Mouse (Mus musculus) granulocyte monocyte progenitor cell, adult 5-6 weeks (primary cell): Measurements from ENCODE around the gene Traf6. TPM values are rescaled to one million over a fixed set of nuclear protein-coding genes. Genes with fewer than 3 reads are reported as not detected.

Experiments
- ATAC-seq: replicated peaks from 2 replicates; pipeline ENCODE4 v1.8.0; 2016; ENCODE audit warnings: mild to moderate bottlenecking, moderate TSS enrichment, inconsistent platforms; ENCODE audit not compliant: poor library complexity, severe bottlenecking
- total RNA-seq, 2 experiments: library from RNA; stranded (forward) in 1 of 2; stranded (reverse) in 1 of 2; fragments of 200-712, 200-1000 nt in 1 of 2; fragments of >200 nt in 1 of 2; fragmentation: Nextera tagmentation in 1 of 2; gene quantifications; 2 replicates each; pipeline ENCODE4 v1.2.3; 2014 to 2017

The Traf6 gene
- total RNA-seq, 2 experiments from 2014 or later = 15.3 to 21.9 TPM

DNA sequence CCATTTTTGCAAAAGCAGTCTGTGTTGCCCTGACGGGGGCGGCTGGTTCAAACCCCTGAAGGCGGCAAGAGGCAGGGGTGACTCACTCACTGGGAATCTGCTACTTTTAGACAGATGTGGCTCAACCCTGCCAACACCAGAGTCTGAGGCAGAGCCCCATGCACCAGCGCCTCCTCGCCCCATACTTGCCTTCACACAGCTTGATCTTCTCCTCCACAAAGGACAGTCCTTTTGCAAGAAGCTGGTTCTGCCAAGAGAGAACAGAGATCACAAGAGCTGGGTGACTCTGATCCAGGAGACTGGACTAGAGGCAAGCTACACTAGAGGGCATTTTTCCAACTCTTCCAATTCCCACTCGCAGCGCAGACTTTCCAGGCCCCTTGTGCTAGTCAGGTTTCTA, 68.3 kb downstream of the Traf6 start:
- ATAC-seq = no peak

Other genes starting within 250 kb of the Traf6 start
- gene Rag2, start 53.7 kb upstream of the Traf6 start, total RNA-seq (2014; fragmentation: Nextera tagmentation) = 0.26 and 2.9 TPM in 2 replicates
- 0.52 and 0.90 TPM in 2 replicates for gene Rag2, start 53.7 kb upstream of the Traf6 start, total RNA-seq (2017)
- gene Rag1, start 28.9 kb upstream of the Traf6 start, total RNA-seq (2014; fragmentation: Nextera tagmentation) = not detected in 2 replicates
- gene Rag1, start 28.9 kb upstream of the Traf6 start, total RNA-seq (2017) = not detected in 2 replicates
- 65.6 and 110 TPM in 2 replicates for gene B230118H07Rik, start 28.9 kb upstream of the Traf6 start, total RNA-seq (2014; fragmentation: Nextera tagmentation)
- gene B230118H07Rik, start 28.9 kb upstream of the Traf6 start, total RNA-seq (2017) = 125 and 126 TPM in 2 replicates
- not detected in 2 replicates for gene Prr5l, start 204.6 kb downstream of the Traf6 start, total RNA-seq (2014; fragmentation: Nextera tagmentation)
- gene Prr5l, start 204.6 kb downstream of the Traf6 start, total RNA-seq (2017) = not detected in 2 replicates
- gene Commd9, start 207.8 kb downstream of the Traf6 start, total RNA-seq (2014; fragmentation: Nextera tagmentation) = 13.3 and 30.9 TPM in 2 replicates
- 24.5 and 40.7 TPM in 2 replicates for gene Commd9, start 207.8 kb downstream of the Traf6 start, total RNA-seq (2017)